Mouse (Mus musculus) adrenal gland, adult 18-20 months (tissue): ENCODE measurements around the gene Il17ra. TPM values are rescaled to one million over a fixed set of nuclear protein-coding genes. Genes with fewer than 3 reads are reported as not detected.

Experiments used
- DNase-seq, 2 experiments: peaks; one replicate each; pipeline ENCODE4 v3.0.0; 2021 to 2022; ENCODE audit warnings: low spot score in 2 of 2
- total RNA-seq, 2 experiments: library from RNA; stranded (reverse); gene quantifications; 1 replicate in 1 of 2; 2 replicates in 1 of 2; pipeline ENCODE4 v1.2.3; 2021

The Il17ra gene
- total RNA-seq, 2 experiments from 2014 or later: 8.5 to 10.3 TPM

DNA sequence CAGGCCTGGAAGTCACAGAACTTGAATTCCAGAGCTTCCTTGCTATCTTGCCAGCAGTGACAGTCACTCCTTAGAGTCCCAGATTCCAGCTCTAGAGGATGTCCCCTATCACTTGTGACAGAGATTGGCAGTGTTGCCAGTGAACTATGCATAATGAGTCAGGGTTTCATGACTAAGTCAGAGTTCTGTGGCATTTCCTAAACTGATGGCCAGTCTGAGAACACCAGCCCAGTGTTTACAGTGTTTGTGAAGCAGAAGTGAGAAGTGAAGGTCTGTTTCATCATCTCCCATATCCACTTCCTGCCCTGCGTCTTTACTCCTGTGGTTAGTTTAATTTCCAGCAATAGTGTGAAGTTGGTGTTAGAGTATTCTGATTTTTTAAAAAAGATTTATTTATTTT is 7.6 kb downstream of the Il17ra start:
- peak in 1 of 2 experiments; percentile 12 for DNase-seq

GRCm38 (mm10) chr6:120471991-120472441 is 9.0 kb downstream of the Il17ra start:
- DNase-seq: no peak

DNA sequence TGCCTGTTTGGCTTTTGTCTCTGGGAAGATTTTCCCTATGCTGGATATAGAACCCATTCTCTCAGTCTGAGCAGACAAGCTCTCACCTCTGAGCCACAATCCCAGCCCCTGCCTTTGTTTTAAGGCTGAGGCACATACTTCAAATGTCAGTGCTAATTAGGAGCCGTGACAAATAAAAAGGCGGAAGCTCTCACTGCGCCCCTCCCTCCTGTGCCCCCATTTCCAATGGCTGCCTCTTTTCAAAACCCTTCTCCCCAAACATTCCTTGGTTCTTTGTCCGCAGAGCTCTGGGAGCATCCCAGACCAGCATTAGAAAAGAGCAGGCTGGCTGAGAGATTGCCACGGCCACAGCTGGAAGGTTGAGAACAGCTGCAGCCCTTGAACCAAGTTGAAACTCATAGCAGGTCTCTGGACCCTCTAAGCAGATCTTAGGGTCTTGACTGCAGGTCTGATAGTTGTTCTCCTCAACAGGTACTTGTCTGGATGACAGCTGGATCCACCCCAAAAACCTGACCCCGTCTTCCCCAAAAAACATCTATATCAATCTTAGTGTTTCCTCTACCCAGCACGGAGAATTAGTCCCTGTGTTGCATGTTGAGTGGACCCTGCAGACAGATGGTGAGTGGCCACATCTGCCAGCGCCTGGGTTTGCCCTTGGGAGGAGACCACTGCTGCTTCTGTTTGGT is 9.6 kb downstream of the Il17ra start:
- no peak for DNase-seq

- DNase-seq: no peak
Observed at GRCm38 (mm10) chr6:120473427-120473826, 10.4 kb downstream of the Il17ra start.

DNA sequence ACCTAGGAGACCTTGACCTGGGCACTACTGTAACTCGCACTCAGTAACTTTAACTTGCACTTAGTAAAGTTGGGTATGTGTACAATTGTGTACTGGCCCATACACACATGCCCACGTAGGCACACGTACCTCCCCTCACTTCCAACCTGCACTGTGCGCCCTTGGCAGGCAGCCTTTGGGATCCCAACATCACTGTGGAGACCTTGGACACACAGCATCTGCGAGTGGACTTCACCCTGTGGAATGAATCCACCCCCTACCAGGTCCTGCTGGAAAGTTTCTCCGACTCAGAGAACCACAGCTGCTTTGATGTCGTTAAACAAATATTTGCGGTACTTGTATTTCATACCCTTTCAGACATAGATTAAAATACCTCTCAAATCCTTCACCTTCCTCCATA is 12.2 kb downstream of the Il17ra start:
- DNase-seq: no peak

DNA sequence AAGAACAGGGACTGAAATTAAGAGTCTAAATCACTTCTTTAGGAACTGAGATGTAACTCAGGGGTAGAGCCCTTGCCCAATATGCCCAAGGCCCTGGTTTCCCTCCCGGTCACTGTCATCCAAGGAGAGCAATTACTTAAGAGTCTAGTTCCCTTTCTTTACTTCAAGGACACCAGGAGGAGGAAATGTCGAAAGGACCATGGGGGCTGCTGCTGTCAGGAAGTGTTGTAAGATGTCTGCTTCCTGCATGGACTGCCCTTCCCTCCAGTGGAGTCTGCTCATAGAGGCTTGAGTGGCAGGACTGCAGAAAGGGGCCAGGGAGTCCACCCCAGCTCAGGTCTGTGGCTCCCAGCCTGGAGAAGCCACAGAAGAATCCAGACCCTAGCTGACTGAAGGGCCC is 16.3 kb downstream of the Il17ra start:
- no peak for DNase-seq

DNA sequence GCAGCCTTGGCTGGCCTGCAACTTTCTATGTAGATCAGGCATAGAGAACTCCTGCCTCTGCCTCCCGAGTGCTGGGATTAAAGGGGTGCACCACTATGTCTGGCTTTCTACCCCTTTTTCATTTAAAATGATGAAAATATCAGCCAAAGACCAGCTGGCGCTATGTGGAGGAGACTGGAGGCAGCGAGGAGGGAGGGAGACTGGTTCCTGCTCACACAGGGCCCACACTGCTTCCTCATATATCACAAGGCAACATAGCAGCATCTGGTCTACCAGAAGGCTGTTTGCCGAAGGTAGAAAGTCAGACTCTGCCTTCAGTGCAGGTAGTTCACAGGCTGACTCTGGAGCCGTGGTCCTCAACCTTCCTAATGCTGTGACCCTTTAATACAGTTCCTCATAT is 17.3 kb downstream of the Il17ra start:
- no peak for DNase-seq

DNA sequence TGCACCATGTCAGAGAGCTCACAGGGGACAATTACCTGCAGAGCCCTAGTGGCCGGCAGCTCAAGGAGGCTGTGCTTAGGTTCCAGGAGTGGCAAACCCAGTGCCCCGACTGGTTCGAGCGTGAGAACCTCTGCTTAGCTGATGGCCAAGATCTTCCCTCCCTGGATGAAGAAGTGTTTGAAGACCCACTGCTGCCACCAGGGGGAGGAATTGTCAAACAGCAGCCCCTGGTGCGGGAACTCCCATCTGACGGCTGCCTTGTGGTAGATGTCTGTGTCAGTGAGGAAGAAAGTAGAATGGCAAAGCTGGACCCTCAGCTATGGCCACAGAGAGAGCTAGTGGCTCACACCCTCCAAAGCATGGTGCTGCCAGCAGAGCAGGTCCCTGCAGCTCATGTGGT is 18.5 kb downstream of the Il17ra start:
- no peak for DNase-seq

GRCm38 (mm10) chr6:120482021-120482420 is 19.0 kb downstream of the Il17ra start:
- DNase-seq: no peak

DNA sequence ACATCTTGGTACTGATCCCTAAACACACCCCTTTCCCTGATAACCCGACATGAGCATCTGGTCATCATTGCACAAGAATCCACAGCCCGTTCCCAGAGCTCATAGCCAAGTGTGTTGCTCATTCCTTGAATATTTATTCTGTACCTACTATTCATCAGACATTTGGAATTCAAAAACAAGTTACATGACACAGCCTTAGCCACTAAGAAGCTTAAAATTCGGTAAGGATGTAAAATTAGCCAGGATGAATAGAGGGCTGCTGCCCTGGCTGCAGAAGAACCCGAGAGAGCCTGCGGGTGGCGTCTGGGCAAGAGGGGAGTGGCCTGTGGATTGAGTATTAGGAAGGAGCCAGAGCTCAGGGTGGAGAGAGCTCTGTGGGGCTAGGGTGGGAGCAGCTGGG is 19.7 kb downstream of the Il17ra start:
- DNase-seq: no peak

DNA sequence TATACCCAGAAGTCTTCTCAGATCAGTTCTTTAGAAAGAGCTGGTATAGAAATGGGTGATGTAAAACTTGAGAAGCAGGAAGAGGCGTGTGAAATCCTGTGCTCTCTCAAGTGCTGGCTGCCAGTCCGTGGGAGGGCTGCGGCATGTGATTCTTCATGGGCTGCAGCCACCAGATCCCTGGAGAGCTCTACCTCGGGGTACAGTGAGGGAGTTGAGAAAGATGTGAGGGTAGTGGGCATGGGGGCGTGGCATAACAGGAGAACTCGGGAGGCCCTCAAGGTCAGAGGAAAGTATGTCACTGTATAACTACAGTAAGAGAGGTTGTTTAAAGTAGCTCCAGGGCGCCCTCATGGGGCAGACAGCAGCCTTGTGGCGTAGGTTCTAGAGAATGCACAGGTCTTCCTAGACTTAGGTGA is 20.2 kb downstream of the Il17ra start:
- peak; percentile 43 to 54 for DNase-seq

DNA sequence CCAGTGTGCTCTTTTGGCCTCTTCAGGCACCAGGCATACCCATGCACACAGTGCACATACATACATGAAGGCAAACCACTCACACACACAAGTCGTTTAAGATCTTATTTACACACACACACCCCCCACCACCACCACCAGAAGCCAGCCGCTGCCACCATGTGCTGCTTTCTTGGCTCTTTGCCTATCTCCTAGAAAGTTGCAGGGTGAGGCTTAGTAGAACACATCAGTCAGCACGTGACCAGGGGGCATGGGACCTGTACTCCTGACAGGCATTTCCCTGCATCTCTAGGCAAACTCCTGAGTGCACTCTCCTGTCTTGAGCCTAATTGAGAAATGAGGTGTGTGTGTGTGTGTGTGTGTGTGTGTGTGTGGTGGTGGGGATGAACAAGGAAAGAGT is 22.0 kb downstream of the Il17ra start:
- no peak for DNase-seq

- no peak for DNase-seq
Observed at GRCm38 (mm10) chr6:120486051-120486510, 23.0 kb downstream of the Il17ra start.

DNA sequence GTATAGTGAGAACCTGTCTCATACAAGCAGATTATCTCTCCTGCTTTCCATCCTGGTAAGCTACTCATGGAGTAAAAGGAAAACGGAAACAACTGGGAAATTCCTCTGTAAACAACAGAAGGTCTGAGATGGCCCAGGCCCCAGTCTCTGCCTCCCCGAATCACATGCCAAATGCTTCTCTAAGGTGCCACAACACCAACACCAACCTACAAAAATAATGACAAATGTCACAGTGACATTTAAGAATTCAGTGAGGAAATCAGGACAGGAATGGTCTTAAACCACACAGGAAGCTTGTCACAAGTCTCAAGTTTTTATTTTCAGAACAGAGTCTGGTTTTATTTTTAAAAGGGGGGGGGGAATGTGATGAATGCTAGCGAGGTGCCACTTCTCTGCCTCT is 25.6 kb downstream of the Il17ra start:
- no peak for DNase-seq

DNA sequence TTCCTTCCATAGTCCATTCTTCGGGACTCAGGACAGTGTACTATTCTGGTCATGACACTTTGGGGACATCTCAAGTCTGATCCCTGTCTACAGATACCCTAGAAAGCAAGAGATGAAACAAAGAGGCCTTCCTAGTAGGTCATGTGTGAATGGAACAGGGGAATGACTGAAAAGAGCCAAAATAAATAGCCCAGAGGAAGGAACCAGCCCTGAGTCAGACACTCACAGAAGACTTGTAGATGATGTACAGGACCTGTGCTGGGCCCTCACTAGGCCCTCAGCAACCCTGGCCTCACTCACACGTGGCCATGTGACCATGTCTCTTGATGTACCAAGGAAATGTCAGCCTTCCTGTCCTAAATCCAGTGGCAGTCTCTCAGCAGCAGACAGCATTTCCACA is 26.4 kb downstream of the Il17ra start:
- no peak for DNase-seq

DNA sequence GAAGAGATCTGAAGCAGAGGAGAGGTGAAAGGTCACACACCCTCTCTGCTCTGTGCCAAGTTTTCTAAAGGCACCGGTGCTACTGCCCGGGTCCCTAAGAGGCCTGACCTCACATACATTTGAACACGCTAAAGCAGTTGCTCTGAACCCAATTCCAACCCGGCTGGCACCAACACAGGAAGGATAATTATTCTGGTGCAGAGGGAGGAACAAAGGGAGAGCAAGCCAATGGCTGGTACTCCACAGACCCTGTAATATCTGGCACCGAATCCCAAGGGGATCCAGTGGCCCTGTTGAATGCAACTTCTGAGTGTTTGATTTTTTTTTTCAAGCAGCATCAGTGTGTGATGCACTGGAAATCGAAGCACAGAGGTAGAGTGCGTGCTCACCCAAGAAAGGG is 28.0 kb downstream of the Il17ra start:
- no peak for DNase-seq

GRCm38 (mm10) chr6:120491862-120492498 is 28.9 kb downstream of the Il17ra start:
- no peak for DNase-seq

GRCm38 (mm10) chr6:120492499-120493373 is 29.7 kb downstream of the Il17ra start:
- DNase-seq: no peak

- peak; percentile 17 to 34 for DNase-seq
Observed at GRCm38 (mm10) chr6:120493374-120494181, 30.5 kb downstream of the Il17ra start, which contains the start of gene Tmem121b. TSS of gene Tmem121b (minus strand) at chr6:120493807.

GRCm38 (mm10) chr6:120496544-120496943 is 33.5 kb downstream of the Il17ra start:
- DNase-seq: no peak

DNA sequence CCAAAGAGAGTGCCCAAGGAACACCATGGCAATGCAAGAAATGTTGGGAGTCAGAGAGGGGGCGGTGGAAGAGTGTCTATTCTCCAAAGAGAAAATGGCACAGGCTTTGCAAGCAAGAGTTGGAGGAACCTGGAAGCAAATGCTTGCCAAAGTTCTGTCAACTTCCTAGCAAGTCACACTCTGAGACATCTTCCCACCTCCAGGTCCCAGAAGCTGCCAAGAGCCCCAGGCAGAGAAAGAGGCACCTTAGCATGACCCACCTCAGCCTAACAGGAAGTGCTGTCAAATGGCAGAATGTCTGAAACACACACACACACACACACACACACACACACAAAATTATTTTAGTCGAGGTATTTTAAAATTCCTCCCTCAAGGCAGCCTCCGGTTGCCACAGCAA is 41.0 kb downstream of the Il17ra start:
- DNase-seq: no peak
